ENCODE assay signal across 13 mouse cellular contexts in genomic region chr4:146460685-146461084, GRCm38 (mm10). TPM values are rescaled to one million over a fixed set of nuclear protein-coding genes. Genes with fewer than 3 reads are reported as not detected.
A peak's percentile ranks its signal among the peaks of the same experiment; 100 is the strongest.
DNase-seq lines count a peak whose midpoint lies in the region; ATAC-seq lines count a peak whose summit lies in the region.
"Not testable (repeated sequence)": the region's sequence is repeated elsewhere in the genome, so short reads cannot be mapped to it uniquely, and the experiment has no call there.
"Had no signal": no experiment of that assay in that cellular context is flagged by ENCODE, and none has a peak within 500 bp of the region (broad histone marks: within the 10 kb centered on the region; RNA-seq: fewer than 3 reads in every experiment).

No protein-coding gene starts in this region.

- H3K27me3 ChIP-seq in heart, embryonic 12.5 days (replicated peaks); intestine, embryonic 14.5 days (replicated peaks; ENCODE audit: control insufficient read depth, insufficient read depth, low read length); limb, embryonic 15.5 days; midbrain, embryonic 11.5 days (ENCODE audit: control insufficient read depth, insufficient read depth, low read length); neural tube, embryonic 11.5 days (ENCODE audit: control insufficient read depth, insufficient read depth, low read length); stomach, embryonic 16.5 days (ENCODE audit: control insufficient read depth, insufficient read depth, low read length): not testable (repeated sequence)

- H3K27ac ChIP-seq in heart, embryonic 12.5 days (ENCODE audit: poor library complexity, severe bottlenecking); intestine, embryonic 14.5 days (ENCODE audit: low read depth); limb, embryonic 15.5 days; midbrain, embryonic 11.5 days (ENCODE audit: low read depth, low read length); neural tube, embryonic 11.5 days (ENCODE audit: low read depth, low read length); stomach, embryonic 16.5 days (ENCODE audit: low read length): not testable (repeated sequence)

- H3K4me3 ChIP-seq in heart, embryonic 12.5 days; intestine, embryonic 14.5 days (ENCODE audit: low read depth, low read length); limb, embryonic 15.5 days; midbrain, embryonic 11.5 days (ENCODE audit: low read depth, low read length); neural tube, embryonic 11.5 days (ENCODE audit: low read depth, low read length); stomach, embryonic 16.5 days (replicated peaks; ENCODE audit: low read length): not testable (repeated sequence)

- H3K4me2 ChIP-seq in heart, embryonic 12.5 days; intestine, embryonic 14.5 days (ENCODE audit: low read length); limb, embryonic 15.5 days; midbrain, embryonic 11.5 days; neural tube, embryonic 11.5 days (ENCODE audit: low read depth); stomach, embryonic 16.5 days (ENCODE audit: low read depth, low read length): not testable (repeated sequence)

- peak; percentile 54; the same call in 1 of the 2 replicates for ATAC-seq in erythroblast, adult 5-6 weeks (replicated peaks; ENCODE audit: low FRiP score, poor library complexity, severe bottlenecking)
- 0 out of 2 replicates have a peak, but pooled peaks have one; percentile 9 for ATAC-seq in heart, embryonic 12.5 days (ENCODE audit: insufficient number of reproducible peaks, low FRiP score)
- ATAC-seq in intestine, embryonic 14.5 days (replicated peaks; ENCODE audit: low FRiP score, low TSS enrichment, low read depth), result 0 out of 2 replicates have a peak, but pooled peaks have one; percentile 36
- peak; percentile 11; the same call in 1 of the 2 replicates for ATAC-seq in limb, embryonic 15.5 days (ENCODE audit: insufficient number of reproducible peaks, low FRiP score, low TSS enrichment, low read depth)
- not testable (repeated sequence) for ATAC-seq in midbrain, embryonic 11.5 days (ENCODE audit: low FRiP score); neural tube, embryonic 11.5 days (ENCODE audit: insufficient read depth, low FRiP score, low TSS enrichment)
- 0 out of 2 replicates have a peak, but pooled peaks have one; percentile 16 for ATAC-seq in stomach, embryonic 16.5 days (ENCODE audit: insufficient read depth, low FRiP score)

- peaks cover 49% of the 10 kb centered on the region for H3K9me3 ChIP-seq in heart, embryonic 12.5 days (replicated peaks)
- peaks cover 49% of the 10 kb centered on the region for H3K9me3 ChIP-seq in intestine, embryonic 14.5 days (ENCODE audit: control insufficient read depth, low read length)
- H3K9me3 ChIP-seq in limb, embryonic 15.5 days, result peaks cover 28% of the 10 kb centered on the region
- H3K9me3 ChIP-seq in midbrain, embryonic 11.5 days (ENCODE audit: control insufficient read depth, low read length), result peaks cover 32% of the 10 kb centered on the region
- peaks cover 26% of the 10 kb centered on the region for H3K9me3 ChIP-seq in neural tube, embryonic 11.5 days (ENCODE audit: control insufficient read depth, low read length)
- H3K9me3 ChIP-seq in stomach, embryonic 16.5 days (replicated peaks; ENCODE audit: control insufficient read depth, low read length), result peaks cover 31% of the 10 kb centered on the region

- peaks cover 22% of the 10 kb centered on the region for H3K36me3 ChIP-seq in heart, embryonic 12.5 days
- H3K36me3 ChIP-seq in intestine, embryonic 14.5 days (ENCODE audit: control insufficient read depth, insufficient read depth, low read length); limb, embryonic 15.5 days; midbrain, embryonic 11.5 days (ENCODE audit: control insufficient read depth, insufficient read depth, low read length); neural tube, embryonic 11.5 days (ENCODE audit: control insufficient read depth, insufficient read depth, low read length); stomach, embryonic 16.5 days (ENCODE audit: control insufficient read depth, insufficient read depth, low read length): not testable (repeated sequence)

- not testable (repeated sequence) for H3K9ac ChIP-seq in heart, embryonic 12.5 days; intestine, embryonic 14.5 days (ENCODE audit: low read length); limb, embryonic 15.5 days; midbrain, embryonic 11.5 days (ENCODE audit: low read length); neural tube, embryonic 11.5 days (ENCODE audit: low read length); stomach, embryonic 16.5 days (ENCODE audit: low read length)

- intact Hi-C loops in left cerebral cortex, postnatal 4 days (cut with DNase I), result not testable (repeated sequence)

- H3K4me1 ChIP-seq in heart, embryonic 12.5 days (replicated peaks); intestine, embryonic 14.5 days (replicated peaks; ENCODE audit: control insufficient read depth, insufficient read depth, low read length); limb, embryonic 15.5 days; midbrain, embryonic 11.5 days (ENCODE audit: control insufficient read depth, insufficient read depth, low read length); neural tube, embryonic 11.5 days (ENCODE audit: control insufficient read depth, insufficient read depth, low read length); stomach, embryonic 16.5 days (ENCODE audit: control insufficient read depth, insufficient read depth, low read length): not testable (repeated sequence)

- not testable (repeated sequence) for DNase-seq in intestine, embryonic 14.5 days (ENCODE audit: low spot score)
- peak; percentile 11 for DNase-seq in left cerebral cortex, postnatal 4 days
- peak; percentile 64 for DNase-seq in midbrain, embryonic 11.5 days (ENCODE audit: low spot score, missing footprints)
- peak; percentile 9 for DNase-seq in neural tube, embryonic 11.5 days (ENCODE audit: low spot score)

- WGBS in heart, embryonic 12.5 days, result 74% methylated on average over 5 of the region's 5 CpGs
- WGBS in intestine, embryonic 14.5 days, result 83% methylated on average over 5 of the region's 5 CpGs
- WGBS in limb, embryonic 15.5 days, result 80% methylated on average over 5 of the region's 5 CpGs
- 81% methylated on average over 5 of the region's 5 CpGs for WGBS in midbrain, embryonic 11.5 days
- WGBS in neural tube, embryonic 11.5 days, result 87% methylated on average over 5 of the region's 5 CpGs
- 80% methylated on average over 5 of the region's 5 CpGs for WGBS in stomach, embryonic 16.5 days

RNA-seq across cellular contexts. Expression of gene Zfp992, which starts 11.9 kb away (rescaled TPM):
- total RNA-seq in erythroblast, adult 5-6 weeks (2015; ENCODE audit: low replicate concordance), result 4.4 and 6.5 TPM in 2 replicates
- total RNA-seq in erythroblast, adult 5-6 weeks (2017; ENCODE audit: low replicate concordance), result 0.26 and 2.2 TPM in 2 replicates
- 4.2 and 4.8 TPM in 2 replicates for polyA plus RNA-seq in heart, embryonic 12.5 days (2016; fragmentation: Nextera tagmentation; extraction: Ambion mirVana)
- 4.4 and 5.9 TPM in 2 replicates for polyA plus RNA-seq in intestine, embryonic 14.5 days (2014; fragmentation: Nextera tagmentation; extraction: Ambion mirVana)
- total RNA-seq in left cerebral cortex, postnatal 4 days (2021), result 1 to 10 TPM; 8.7 to 8.8 TPM
- 2.4 and 3.3 TPM in 2 replicates for polyA plus RNA-seq in limb, embryonic 15.5 days (2015; fragmentation: Nextera tagmentation; extraction: Ambion mirVana)
- polyA plus RNA-seq in midbrain, embryonic 11.5 days (2014; fragmentation: Nextera tagmentation; extraction: Ambion mirVana), result 2.8 and 3.4 TPM in 2 replicates
- 3.9 and 4.1 TPM in 2 replicates for polyA plus RNA-seq in neural tube, embryonic 11.5 days (2014; fragmentation: Nextera tagmentation; extraction: Ambion mirVana)
- 1.9 and 2.7 TPM in 2 replicates for polyA plus RNA-seq in stomach, embryonic 16.5 days (2015; fragmentation: Nextera tagmentation; extraction: Ambion mirVana)

RNA-seq across cellular contexts. Expression of gene Zfp981, which starts 41.1 kb away (rescaled TPM):
- not detected in 2 replicates for total RNA-seq in erythroblast, adult 5-6 weeks (2015; ENCODE audit: low replicate concordance)
- total RNA-seq in erythroblast, adult 5-6 weeks (2017; ENCODE audit: low replicate concordance), result not detected in 2 replicates
- 0.13 TPM in 1 of 2 replicates, not detected in the other for polyA plus RNA-seq in heart, embryonic 12.5 days (2016; fragmentation: Nextera tagmentation; extraction: Ambion mirVana)
- polyA plus RNA-seq in intestine, embryonic 14.5 days (2014; fragmentation: Nextera tagmentation; extraction: Ambion mirVana), result 0.11 TPM in 1 of 2 replicates, not detected in the other
- under 1 TPM; 0.54 to 0.97 TPM for total RNA-seq in left cerebral cortex, postnatal 4 days (2021)
- polyA plus RNA-seq in limb, embryonic 15.5 days (2015; fragmentation: Nextera tagmentation; extraction: Ambion mirVana), result 0.05 and 0.07 TPM in 2 replicates
- not detected in 2 replicates for polyA plus RNA-seq in midbrain, embryonic 11.5 days (2014; fragmentation: Nextera tagmentation; extraction: Ambion mirVana)
- polyA plus RNA-seq in neural tube, embryonic 11.5 days (2014; fragmentation: Nextera tagmentation; extraction: Ambion mirVana), result 0.15 TPM in 1 of 2 replicates, not detected in the other
- not detected in 2 replicates for polyA plus RNA-seq in stomach, embryonic 16.5 days (2015; fragmentation: Nextera tagmentation; extraction: Ambion mirVana)
- total RNA-seq: CH12.LX had no signal
- polyA plus RNA-seq: embryonic facial prominence, embryonic 11.5 days; embryonic facial prominence, embryonic 14.5 days; erythroblast, embryonic 14.5 days; G1E had no signal
